Mouse (Mus musculus): ENCODE results near the gene Ltb. TPM values are rescaled to one million over a fixed set of nuclear protein-coding genes. Genes with fewer than 3 reads are reported as not detected.
A peak's percentile ranks its signal among the peaks of the same experiment; 100 is the strongest.

Ltb gene
- polyA plus RNA-seq, 1 experiment from 2014 or later, result 1.0 TPM

- Histone ChIP-seq H3K27ac (ENCODE audit: low read length) (no peak overlapping the region), H3K9ac (ENCODE audit: low read length) (no peak overlapping the region), H3K4me3 (ENCODE audit: low read length) (no peak overlapping the region), H3K36me3 (ENCODE audit: control insufficient read depth, insufficient read depth, low read length) (no peaks in the 10 kb centered on the region), H3K9me3 (ENCODE audit: control insufficient read depth, low read length) (no peaks in the 10 kb centered on the region), H3K4me1 (replicated peaks; ENCODE audit: control insufficient read depth, insufficient read depth, low read length) (no peaks in the 10 kb centered on the region), H3K4me2 (ENCODE audit: low read depth, low read length) (no peak overlapping the region), H3K27me3 (ENCODE audit: control insufficient read depth, insufficient read depth, low read depth, low read length) (no peaks in the 10 kb centered on the region)
- ATAC-seq (ENCODE audit: low read depth), result no peak
- 53% methylated on average over 8 of the region's 8 CpGs for WGBS
Observed at GRCm38 (mm10) chr17:35174201-35174977, 19.9 kb upstream of the Ltb start.

DNA sequence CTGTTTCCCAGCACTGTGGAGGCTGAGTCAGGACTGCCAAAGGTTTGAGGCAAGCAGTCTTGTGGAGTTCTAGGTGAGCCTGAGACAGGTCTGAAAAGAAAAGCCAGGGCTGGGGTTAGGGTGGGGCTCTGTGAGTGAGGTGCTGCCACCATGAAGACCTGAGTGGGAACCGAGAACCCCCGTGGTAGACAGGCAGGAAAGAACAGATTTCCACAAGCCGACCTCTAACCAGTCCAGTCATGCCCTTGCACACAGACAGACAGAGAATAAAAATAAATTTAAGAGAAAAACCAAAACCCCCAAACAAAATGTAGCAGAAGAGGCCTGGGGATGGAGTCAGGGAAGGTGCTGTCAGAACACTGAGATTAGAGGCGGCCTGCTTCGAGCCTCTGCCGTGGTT, 18.9 kb upstream of the Ltb start:
- ATAC-seq (ENCODE audit: low read depth), result no peak

DNA sequence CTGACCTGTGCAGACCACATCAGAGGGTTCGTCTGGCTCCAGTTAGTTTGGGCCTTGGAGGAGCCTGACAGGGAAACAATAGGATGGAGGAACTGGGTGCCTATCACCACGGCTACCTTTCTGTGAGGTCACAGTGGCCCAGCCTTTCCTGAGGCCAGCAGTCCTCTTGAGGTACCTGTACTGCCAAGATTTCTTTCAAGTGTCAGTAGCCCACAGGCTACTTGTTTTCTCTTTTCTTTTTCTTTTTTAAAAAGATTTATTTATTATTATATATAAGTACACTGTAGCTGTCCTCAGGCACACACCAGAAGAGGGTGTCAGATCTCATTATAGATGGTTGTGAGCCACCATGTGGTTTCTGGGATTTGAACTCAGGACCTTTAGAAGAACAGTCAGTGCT, 18.3 kb upstream of the Ltb start, which contains the start of gene Aif1:
Aif1 (minus strand) TSS at position 101 of the 400 bp plus-strand sequence.
- Histone ChIP-seq H3K4me3 (ENCODE audit: low read length) (no peak within 1 kb of the TSS), H3K9me3 (ENCODE audit: control insufficient read depth, low read length) (no peaks in the 10 kb centered on the region), H3K27ac (ENCODE audit: low read length) (no peak within 1 kb of the TSS), H3K36me3 (ENCODE audit: control insufficient read depth, insufficient read depth, low read length) (no peaks in the 10 kb centered on the region), H3K27me3 (ENCODE audit: control insufficient read depth, insufficient read depth, low read depth, low read length) (no peaks in the 10 kb centered on the region), H3K9ac (ENCODE audit: low read length) (no peak within 1 kb of the TSS), H3K4me2 (ENCODE audit: low read depth, low read length) (no peak within 1 kb of the TSS), H3K4me1 (replicated peaks; ENCODE audit: control insufficient read depth, insufficient read depth, low read length) (no peaks in the 10 kb centered on the region)
- no peak for ATAC-seq (ENCODE audit: low read depth)
- 39% methylated on average over 2 of the region's 2 CpGs for WGBS

More for the DNA sequence above, 18.9 kb upstream of the Ltb start:
- Histone ChIP-seq H3K4me3 (ENCODE audit: low read length) (no peak overlapping the region), H3K36me3 (ENCODE audit: control insufficient read depth, insufficient read depth, low read length) (no peaks in the 10 kb centered on the region), H3K4me1 (replicated peaks; ENCODE audit: control insufficient read depth, insufficient read depth, low read length) (no peaks in the 10 kb centered on the region), H3K9me3 (ENCODE audit: control insufficient read depth, low read length) (no peaks in the 10 kb centered on the region), H3K9ac (ENCODE audit: low read length) (no peak overlapping the region), H3K4me2 (ENCODE audit: low read depth, low read length) (no peak overlapping the region), H3K27ac (ENCODE audit: low read length) (no peak overlapping the region), H3K27me3 (ENCODE audit: control insufficient read depth, insufficient read depth, low read depth, low read length) (no peaks in the 10 kb centered on the region)
- 66% methylated on average over 6 of the region's 6 CpGs for WGBS

DNA sequence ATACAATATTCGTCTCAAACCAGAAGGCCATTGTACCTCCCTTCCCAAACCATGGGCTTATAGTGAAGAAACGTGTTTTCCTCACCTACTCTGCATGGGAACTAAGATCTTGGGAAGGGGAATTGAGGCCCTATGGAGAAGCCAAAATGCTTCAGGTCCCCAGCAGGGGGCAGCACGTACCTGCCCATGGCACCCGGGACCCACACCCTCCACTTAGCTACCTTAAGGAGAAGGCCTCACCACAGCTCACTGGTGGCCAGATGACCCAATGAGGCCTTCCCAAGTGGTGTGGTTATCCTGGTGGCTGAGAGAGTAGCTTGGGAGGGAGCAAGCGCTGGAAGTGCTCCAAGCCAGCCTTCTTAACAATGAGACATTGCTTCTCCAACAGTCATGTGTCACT, 15.7 kb upstream of the Ltb start:
- Histone ChIP-seq H3K9me3 (ENCODE audit: control insufficient read depth, low read length) (no peaks in the 10 kb centered on the region), H3K27me3 (ENCODE audit: control insufficient read depth, insufficient read depth, low read depth, low read length) (no peaks in the 10 kb centered on the region), H3K4me3 (ENCODE audit: low read length) (no peak overlapping the region), H3K4me1 (replicated peaks; ENCODE audit: control insufficient read depth, insufficient read depth, low read length) (no peaks in the 10 kb centered on the region), H3K9ac (ENCODE audit: low read length) (no peak overlapping the region), H3K36me3 (ENCODE audit: control insufficient read depth, insufficient read depth, low read length) (no peaks in the 10 kb centered on the region), H3K4me2 (ENCODE audit: low read depth, low read length) (no peak overlapping the region), H3K27ac (ENCODE audit: low read length) (no peak overlapping the region)
- peak; percentile 86 for ATAC-seq (ENCODE audit: low read depth)
- WGBS, result 8% methylated on average over 5 of the region's 5 CpGs

DNA sequence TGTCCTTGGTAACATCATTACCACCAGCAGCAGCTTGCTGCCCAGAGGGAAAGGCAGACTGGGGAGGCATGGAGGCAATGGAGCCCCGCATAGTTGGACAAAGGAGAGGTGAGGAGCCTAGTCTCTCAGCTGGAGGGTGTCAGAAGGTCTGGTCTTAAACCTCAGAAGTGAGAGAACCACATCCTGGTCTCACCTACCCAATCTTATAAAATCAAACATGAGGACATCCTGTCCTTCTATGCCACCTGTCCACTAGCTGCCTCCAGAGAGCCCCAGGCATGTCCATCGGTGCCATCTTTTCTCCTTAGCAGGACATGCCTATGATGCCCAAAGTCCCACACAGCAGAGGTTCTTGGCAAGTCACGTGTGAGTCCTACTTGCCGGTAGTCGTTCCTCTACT, 14.1 kb upstream of the Ltb start:
- Histone ChIP-seq H3K27me3 (ENCODE audit: control insufficient read depth, insufficient read depth, low read depth, low read length) (no peaks in the 10 kb centered on the region), H3K27ac (ENCODE audit: low read length) (no peak overlapping the region), H3K4me1 (replicated peaks; ENCODE audit: control insufficient read depth, insufficient read depth, low read length) (no peaks in the 10 kb centered on the region), H3K9ac (ENCODE audit: low read length) (no peak overlapping the region), H3K9me3 (ENCODE audit: control insufficient read depth, low read length) (no peaks in the 10 kb centered on the region), H3K4me3 (ENCODE audit: low read length) (no peak overlapping the region), H3K36me3 (ENCODE audit: control insufficient read depth, insufficient read depth, low read length) (no peaks in the 10 kb centered on the region), H3K4me2 (ENCODE audit: low read depth, low read length) (no peak overlapping the region)
- 80% methylated on average over 5 of the region's 5 CpGs for WGBS
- ATAC-seq (ENCODE audit: low read depth), result no peak

DNA sequence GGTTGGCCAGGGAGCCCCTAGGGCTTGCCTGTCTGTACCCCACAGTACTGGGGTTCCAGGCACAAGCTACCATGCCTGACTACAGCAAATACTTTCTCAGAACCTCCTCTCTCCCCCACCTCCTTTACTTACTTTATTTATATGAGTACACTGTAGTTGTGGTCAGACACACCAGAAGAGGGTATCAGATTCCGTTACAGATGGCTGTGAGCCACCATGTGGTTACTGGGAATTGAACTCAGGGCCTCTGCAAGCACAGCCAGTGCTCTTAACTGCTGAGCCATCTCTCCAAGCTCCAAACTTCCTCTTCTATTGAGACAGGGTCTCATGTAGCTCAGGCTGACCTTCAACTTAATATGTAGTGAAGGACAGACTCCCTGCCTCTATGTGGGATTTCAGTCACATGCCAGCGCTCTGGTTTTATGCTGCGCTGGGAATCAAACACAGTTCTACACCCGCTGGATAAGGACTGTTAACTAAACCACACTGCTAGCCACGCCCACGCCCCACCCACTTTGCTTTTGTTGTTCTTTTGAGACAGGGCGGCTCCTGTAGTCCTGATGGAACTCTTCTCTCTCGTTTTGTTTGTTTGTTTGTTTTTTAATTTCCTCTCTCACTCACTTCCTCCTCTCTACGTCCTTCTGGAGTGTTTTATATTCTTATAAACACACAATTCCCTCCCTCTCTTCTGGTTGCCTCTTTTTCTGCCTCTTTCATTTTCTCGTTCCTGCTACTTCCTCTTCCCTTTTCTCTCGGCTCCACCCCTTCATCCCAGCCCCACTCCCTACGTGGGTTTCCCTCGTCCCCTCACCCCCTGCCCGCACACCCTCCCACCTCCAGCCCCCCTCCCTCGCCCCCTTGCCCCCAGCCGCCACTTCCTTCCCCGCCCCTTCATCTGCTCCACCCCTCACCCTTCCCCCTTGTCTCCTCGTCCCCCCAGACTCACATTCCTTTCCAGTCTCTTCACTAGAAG, 8.3 kb upstream of the Ltb start:
- peak overlapping the region; percentile 48 for H3K4me2 ChIP-seq (ENCODE audit: low read depth, low read length)
- no peaks in the 10 kb centered on the region for H3K9me3 ChIP-seq (ENCODE audit: control insufficient read depth, low read length)
- H3K27ac ChIP-seq (ENCODE audit: low read length), result peak overlapping the region; percentile 64
- peak; percentile 86 for ATAC-seq (ENCODE audit: low read depth)
- H3K4me3 ChIP-seq (ENCODE audit: low read length), result peak overlapping the region; percentile 56
- peak overlapping the region; percentile 50 for H3K9ac ChIP-seq (ENCODE audit: low read length)
- H3K4me1 ChIP-seq (replicated peaks; ENCODE audit: control insufficient read depth, insufficient read depth, low read length), result peaks cover 7% of the 10 kb centered on the region; the same call in 1 of the 2 replicates
- 2% methylated on average over 18 of the region's 18 CpGs for WGBS
- H3K36me3 ChIP-seq (ENCODE audit: control insufficient read depth, insufficient read depth, low read length), result no peaks in the 10 kb centered on the region
- H3K27me3 ChIP-seq (ENCODE audit: control insufficient read depth, insufficient read depth, low read depth, low read length), result no peaks in the 10 kb centered on the region

DNA sequence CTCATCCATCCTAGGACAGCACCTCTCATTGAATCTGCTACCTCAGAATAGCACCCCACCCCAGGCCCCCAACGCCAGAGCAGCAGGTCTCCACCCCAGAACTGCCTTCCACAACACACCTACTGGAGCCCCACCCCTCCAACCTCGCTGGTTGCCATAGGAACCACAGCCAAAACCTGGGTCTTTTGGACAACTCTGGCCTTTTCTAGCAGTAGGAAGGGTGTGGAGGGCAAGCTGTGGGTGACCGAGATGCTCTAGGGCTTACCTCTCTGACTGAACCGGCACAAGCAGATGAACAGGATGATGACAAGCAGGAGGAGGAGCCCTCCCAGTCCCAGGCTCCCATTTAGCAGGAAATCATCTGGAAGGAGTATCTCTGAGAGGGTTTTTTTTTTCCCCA, 7.6 kb upstream of the Ltb start:
- H3K9ac ChIP-seq (ENCODE audit: low read length), result peak overlapping the region; percentile 50
- peak; percentile 41 for ATAC-seq (ENCODE audit: low read depth)
- no peaks in the 10 kb centered on the region for H3K9me3 ChIP-seq (ENCODE audit: control insufficient read depth, low read length)
- H3K4me1 ChIP-seq (replicated peaks; ENCODE audit: control insufficient read depth, insufficient read depth, low read length), result peaks cover 7% of the 10 kb centered on the region; the same call in 1 of the 2 replicates
- H3K4me2 ChIP-seq (ENCODE audit: low read depth, low read length), result peak overlapping the region; percentile 48
- peak overlapping the region; percentile 56 for H3K4me3 ChIP-seq (ENCODE audit: low read length)
- H3K27me3 ChIP-seq (ENCODE audit: control insufficient read depth, insufficient read depth, low read depth, low read length), result no peaks in the 10 kb centered on the region
- H3K27ac ChIP-seq (ENCODE audit: low read length), result peak overlapping the region; percentile 64
- no peaks in the 10 kb centered on the region for H3K36me3 ChIP-seq (ENCODE audit: control insufficient read depth, insufficient read depth, low read length)
- 2% methylated on average over 4 of the region's 4 CpGs for WGBS

GRCm38 (mm10) chr17:35187345-35187744, 6.9 kb upstream of the Ltb start:
- Histone ChIP-seq H3K4me3 (ENCODE audit: low read length) (no peak overlapping the region), H3K4me2 (ENCODE audit: low read depth, low read length) (no peak overlapping the region), H3K9me3 (ENCODE audit: control insufficient read depth, low read length) (no peaks in the 10 kb centered on the region), H3K4me1 (replicated peaks; ENCODE audit: control insufficient read depth, insufficient read depth, low read length) (peaks cover 7% of the 10 kb centered on the region; the same call in 1 of the 2 replicates), H3K27me3 (ENCODE audit: control insufficient read depth, insufficient read depth, low read depth, low read length) (no peaks in the 10 kb centered on the region), H3K9ac (ENCODE audit: low read length) (no peak overlapping the region), H3K36me3 (ENCODE audit: control insufficient read depth, insufficient read depth, low read length) (no peaks in the 10 kb centered on the region), H3K27ac (ENCODE audit: low read length) (no peak overlapping the region)
- ATAC-seq (ENCODE audit: low read depth), result no peak
- WGBS, result 53% methylated on average over 4 of the region's 4 CpGs
